Mouse (Mus musculus): ENCODE data around the gene Kif16b. TPM values are rescaled to one million over a fixed set of nuclear protein-coding genes. Genes with fewer than 3 reads are reported as not detected.

Gene Kif16b
- 11.1 and 11.5 TPM in 2 replicates for total RNA-seq (2014; rRNA removed)
- polyA plus RNA-seq (2015; fragmentation: Nextera tagmentation; extraction: Ambion mirVana), result 2.3 and 2.7 TPM in 2 replicates

DNA sequence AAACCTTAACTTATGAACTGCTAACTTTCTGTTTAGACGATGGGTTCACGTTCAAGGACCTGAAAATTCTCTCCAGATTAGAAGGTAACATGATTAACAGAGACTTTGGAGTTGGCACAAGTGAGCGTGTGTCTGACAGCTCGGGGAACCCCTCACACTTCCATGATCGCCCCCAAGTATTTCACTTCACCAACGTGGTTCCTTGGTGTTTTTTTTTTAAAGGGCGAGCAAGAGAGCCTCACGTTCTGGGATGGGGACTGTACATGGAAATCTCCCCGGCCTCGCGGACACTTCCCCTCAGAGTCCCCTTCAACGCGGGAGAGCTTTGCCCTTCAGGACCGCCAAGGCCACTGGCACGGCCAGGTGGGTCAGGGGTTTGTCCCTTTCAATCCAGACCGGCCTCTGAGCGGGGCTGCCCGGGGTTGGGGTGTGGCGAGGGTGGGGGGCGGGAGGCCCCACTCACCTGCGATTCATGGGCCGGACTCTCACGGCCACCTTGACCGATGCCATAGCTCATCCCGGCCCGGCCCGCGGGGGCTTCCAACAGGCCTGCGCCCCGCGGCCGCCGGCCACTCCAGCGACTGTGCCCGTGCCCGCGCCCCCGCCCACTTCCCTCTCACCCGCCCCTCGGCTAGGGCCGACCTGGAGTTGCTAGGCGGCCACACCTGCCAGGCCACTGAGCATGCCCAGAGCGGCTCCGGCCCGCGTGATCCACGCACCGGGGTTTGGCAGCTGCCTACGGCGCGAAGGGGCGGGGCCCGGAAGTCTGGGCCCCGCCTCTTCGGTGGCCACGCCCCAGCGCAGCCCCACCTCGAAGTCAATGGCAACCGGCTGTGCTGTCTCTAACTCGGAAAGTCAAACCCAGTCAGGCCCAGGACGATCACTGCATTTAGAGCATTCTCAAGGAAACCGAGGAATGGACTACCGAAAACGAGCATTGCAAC, at the start of gene Kif16b:
TSS of gene Kif16b (minus strand) at position 670 of the 944 bp plus-strand sequence.
- TF ChIP-seq CTCF (IDR thresholded peaks at IDR 0.05), result no peak
- ATAC-seq (ENCODE audit: low FRiP score), result peak; percentile 89
- peak within 1 kb of the TSS; percentile 91 for H3K4me2 ChIP-seq (ENCODE audit: low read depth, low read length, poor library complexity, severe bottlenecking)
- peaks cover 3% of the 10 kb centered on the region; the same call in 1 of the 2 replicates for H3K4me1 ChIP-seq (ENCODE audit: insufficient read depth, low read length)
- peak within 1 kb of the TSS; percentile 81 for H3K4me3 ChIP-seq (ENCODE audit: low read depth, low read length)
- H3K27me3 ChIP-seq (ENCODE audit: insufficient read depth, low read length), result no peaks in the 10 kb centered on the region
- H3K9ac ChIP-seq (replicated peaks; ENCODE audit: low read length, poor library complexity, severe bottlenecking), result peak within 1 kb of the TSS; percentile 74
- under 1% methylated on average over 61 of the region's 64 CpGs for WGBS
- no peaks in the 10 kb centered on the region for H3K36me3 ChIP-seq (ENCODE audit: insufficient read depth, low read length)
- no peaks in the 10 kb centered on the region for H3K9me3 ChIP-seq (ENCODE audit: low read length)
- peak within 1 kb of the TSS; percentile 68 for H3K27ac ChIP-seq (ENCODE audit: low read depth, low read length)
- DNase-seq (ENCODE audit: low spot score), result peak; percentile 90

DNA sequence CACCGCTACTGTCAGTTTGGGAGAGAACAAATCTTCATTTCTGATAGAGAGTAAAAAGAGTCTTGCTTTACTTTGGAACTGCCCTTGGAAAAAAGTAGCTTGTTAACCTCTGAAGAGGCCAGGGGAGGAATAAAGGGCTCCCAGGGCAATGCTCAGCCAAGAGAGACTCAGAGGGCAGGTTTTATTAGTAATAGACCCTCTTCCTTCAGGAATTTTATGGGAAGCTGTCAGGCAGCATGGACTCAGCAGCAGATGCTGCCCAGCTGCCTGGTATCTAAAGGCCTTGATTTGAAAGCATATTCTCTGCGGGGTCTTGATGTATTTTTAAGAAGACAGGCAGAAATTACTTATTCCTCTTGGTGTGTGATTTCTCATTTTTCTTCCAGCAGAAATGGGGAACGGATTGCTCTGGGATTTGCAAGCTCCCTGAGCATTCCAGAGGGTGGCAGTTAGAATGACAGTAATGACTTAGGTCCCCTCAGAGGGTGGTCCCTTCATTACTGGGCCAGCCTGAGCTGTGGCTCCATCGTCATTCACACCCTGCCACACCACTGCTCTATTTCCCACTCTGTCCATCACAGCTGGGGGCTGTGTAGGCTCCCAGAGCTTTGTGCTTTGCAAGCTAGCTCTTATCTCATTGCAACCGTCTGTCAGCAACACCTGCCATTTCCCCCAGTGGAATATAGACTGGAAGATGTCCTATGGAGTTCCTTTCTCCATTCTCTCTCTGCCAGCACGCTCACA, 39.7 kb upstream of the Kif16b start:
- H3K4me3 ChIP-seq (ENCODE audit: low read depth, low read length), result no peak overlapping the region
- H3K9ac ChIP-seq (replicated peaks; ENCODE audit: low read length, poor library complexity, severe bottlenecking), result no peak overlapping the region
- no peaks in the 10 kb centered on the region for H3K36me3 ChIP-seq (ENCODE audit: insufficient read depth, low read length)
- 48% methylated on average over 6 of the region's 6 CpGs for WGBS
- H3K27me3 ChIP-seq (ENCODE audit: insufficient read depth, low read length), result no peaks in the 10 kb centered on the region
- H3K27ac ChIP-seq (ENCODE audit: low read depth, low read length), result no peak overlapping the region
- ATAC-seq (ENCODE audit: low FRiP score) (no peak), DNase-seq (ENCODE audit: low spot score) (peak; percentile 10)
- TF ChIP-seq CTCF (IDR thresholded peaks at IDR 0.05), result no peak
- H3K4me1 ChIP-seq (ENCODE audit: insufficient read depth, low read length), result no peaks in the 10 kb centered on the region
- no peak overlapping the region for H3K4me2 ChIP-seq (ENCODE audit: low read depth, low read length, poor library complexity, severe bottlenecking)
- no peaks in the 10 kb centered on the region for H3K9me3 ChIP-seq (ENCODE audit: low read length)

DNA sequence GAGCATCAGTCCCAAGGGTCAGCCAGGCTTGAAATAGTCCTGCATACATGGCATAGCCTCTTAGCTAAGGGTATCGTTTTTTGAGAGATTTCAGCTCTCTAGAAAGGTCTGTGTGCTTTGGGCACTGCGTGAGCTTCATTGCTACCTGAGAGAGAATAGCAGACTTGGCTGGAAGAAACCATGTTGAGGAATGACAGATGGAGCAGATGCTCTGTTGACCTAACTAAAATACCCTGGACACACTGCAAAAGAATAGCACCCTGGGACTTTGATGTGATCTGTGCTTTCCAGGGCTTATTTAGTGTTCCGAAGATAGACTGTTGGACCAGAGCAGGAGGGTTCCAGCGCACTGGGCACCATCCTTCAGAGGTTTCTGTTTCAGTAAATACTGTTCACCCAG, 29.1 kb upstream of the Kif16b start:
- no peak for DNase-seq (ENCODE audit: low spot score)
- no peaks in the 10 kb centered on the region for H3K9me3 ChIP-seq (ENCODE audit: low read length)
- no peak overlapping the region for H3K9ac ChIP-seq (replicated peaks; ENCODE audit: low read length, poor library complexity, severe bottlenecking)
- H3K36me3 ChIP-seq (ENCODE audit: insufficient read depth, low read length), result no peaks in the 10 kb centered on the region
- H3K4me2 ChIP-seq (ENCODE audit: low read depth, low read length, poor library complexity, severe bottlenecking), result no peak overlapping the region
- H3K27ac ChIP-seq (ENCODE audit: low read depth, low read length), result no peak overlapping the region
- no peaks in the 10 kb centered on the region for H3K4me1 ChIP-seq (ENCODE audit: insufficient read depth, low read length)
- no peak for TF ChIP-seq CTCF (IDR thresholded peaks at IDR 0.05)
- ATAC-seq (ENCODE audit: low FRiP score), result no peak
- no peak overlapping the region for H3K4me3 ChIP-seq (ENCODE audit: low read depth, low read length)
- 78% methylated on average over 4 of the region's 4 CpGs for WGBS
- no peaks in the 10 kb centered on the region for H3K27me3 ChIP-seq (ENCODE audit: insufficient read depth, low read length)

DNA sequence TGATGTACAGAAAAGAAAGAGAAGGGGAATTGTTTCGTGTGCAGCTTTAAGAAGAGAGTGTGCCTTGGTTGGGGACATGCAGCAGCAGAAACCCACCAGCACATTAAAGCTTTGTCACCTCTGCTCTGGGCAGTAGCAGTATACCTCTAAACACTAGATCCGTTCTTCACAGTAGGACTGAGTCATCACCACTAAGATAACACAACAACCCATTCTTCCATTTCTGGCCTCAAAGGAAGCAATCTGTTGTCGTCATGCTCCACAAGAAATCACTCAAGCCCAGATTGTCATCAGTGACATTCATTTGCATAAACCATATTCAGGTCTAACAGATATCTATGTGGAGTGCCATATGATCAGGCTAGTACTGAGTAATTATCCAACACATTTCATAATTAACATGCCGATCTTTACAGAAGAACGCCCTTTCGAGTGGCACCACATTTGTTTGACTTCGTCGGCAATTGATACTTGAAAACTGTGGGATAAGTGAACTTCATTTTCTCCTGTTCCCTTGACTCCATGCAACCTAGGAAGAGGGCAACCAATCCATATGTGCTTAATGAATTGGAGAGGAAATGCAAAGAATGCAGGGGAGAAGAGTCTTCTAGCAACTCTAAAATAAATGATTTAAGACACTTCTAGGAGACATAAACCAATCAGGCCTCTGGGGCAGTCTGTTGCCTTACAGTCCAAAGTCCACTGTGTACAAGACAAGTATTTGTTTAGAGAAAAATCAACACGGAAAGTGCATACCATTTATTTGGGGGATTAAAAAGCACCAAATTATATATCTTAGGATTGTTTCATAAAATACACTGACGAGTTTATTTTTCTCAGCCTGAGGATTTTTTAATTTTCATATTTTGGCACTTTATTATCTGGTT, 28.1 kb upstream of the Kif16b start:
- no peak overlapping the region for H3K4me2 ChIP-seq (ENCODE audit: low read depth, low read length, poor library complexity, severe bottlenecking)
- TF ChIP-seq CTCF (IDR thresholded peaks at IDR 0.05), result no peak
- H3K27ac ChIP-seq (ENCODE audit: low read depth, low read length), result no peak overlapping the region
- no peaks in the 10 kb centered on the region for H3K4me1 ChIP-seq (ENCODE audit: insufficient read depth, low read length)
- DNase-seq (ENCODE audit: low spot score), result no peak
- H3K4me3 ChIP-seq (ENCODE audit: low read depth, low read length), result no peak overlapping the region
- WGBS, result 77% methylated on average over 10 of the region's 10 CpGs
- no peaks in the 10 kb centered on the region for H3K36me3 ChIP-seq (ENCODE audit: insufficient read depth, low read length)
- ATAC-seq (ENCODE audit: low FRiP score), result no peak
- H3K9ac ChIP-seq (replicated peaks; ENCODE audit: low read length, poor library complexity, severe bottlenecking), result no peak overlapping the region
- H3K27me3 ChIP-seq (ENCODE audit: insufficient read depth, low read length), result no peaks in the 10 kb centered on the region
- H3K9me3 ChIP-seq (ENCODE audit: low read length), result no peaks in the 10 kb centered on the region

DNA sequence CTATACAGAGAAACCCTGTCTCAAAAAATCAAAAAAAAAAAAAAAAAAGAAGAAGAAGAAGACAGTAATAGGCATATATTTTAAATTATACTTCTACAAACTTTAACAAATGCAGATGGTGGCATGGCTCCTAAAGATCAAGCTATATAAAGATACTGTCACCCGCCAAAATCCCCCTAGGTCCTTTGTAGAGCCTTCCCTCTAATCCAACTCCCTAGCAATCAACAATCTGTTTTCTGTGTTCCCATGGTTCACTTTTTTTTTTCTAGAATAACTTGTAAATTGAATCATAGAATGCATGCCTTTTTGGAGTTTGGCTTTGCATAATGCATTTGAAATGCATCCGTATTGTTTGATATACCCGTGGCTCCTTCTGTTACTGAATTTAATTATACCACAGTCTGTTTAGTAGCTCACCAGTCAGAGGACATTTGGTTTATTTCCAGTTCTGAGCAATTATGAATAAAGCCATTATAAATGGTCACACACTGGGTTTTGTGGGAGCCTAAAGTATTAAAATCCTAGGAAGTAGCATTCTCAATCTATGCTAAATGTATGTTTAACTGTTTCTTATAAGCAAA, 9.6 kb upstream of the Kif16b start:
- no peak for ATAC-seq (ENCODE audit: low FRiP score)
- no peaks in the 10 kb centered on the region for H3K4me1 ChIP-seq (ENCODE audit: insufficient read depth, low read length)
- no peaks in the 10 kb centered on the region for H3K27me3 ChIP-seq (ENCODE audit: insufficient read depth, low read length)
- WGBS, result 47% methylated on average over 3 of the region's 3 CpGs
- H3K4me2 ChIP-seq (ENCODE audit: low read depth, low read length, poor library complexity, severe bottlenecking), result no peak overlapping the region
- no peaks in the 10 kb centered on the region for H3K9me3 ChIP-seq (ENCODE audit: low read length)
- H3K4me3 ChIP-seq (ENCODE audit: low read depth, low read length), result no peak overlapping the region
- no peaks in the 10 kb centered on the region for H3K36me3 ChIP-seq (ENCODE audit: insufficient read depth, low read length)
- no peak overlapping the region for H3K27ac ChIP-seq (ENCODE audit: low read depth, low read length)
- no peak for TF ChIP-seq CTCF (IDR thresholded peaks at IDR 0.05)
- no peak for DNase-seq (ENCODE audit: low spot score)
- no peak overlapping the region for H3K9ac ChIP-seq (replicated peaks; ENCODE audit: low read length, poor library complexity, severe bottlenecking)

All from midbrain, postnatal 0 days (tissue).